Mouse (Mus musculus) spleen, adult 2 months (tissue): ENCODE data around the gene Srpx. TPM values are rescaled to one million over a fixed set of nuclear protein-coding genes. Genes with fewer than 3 reads are reported as not detected.

ENCODE experiments used
- DNase-seq, 2 experiments: peaks; one replicate each; pipeline versions ENCODE4 v3.0.0 to v3.0.0-alpha.2; 2012 to 2021; ENCODE audit warnings: low spot score in 2 of 2, low read depth in 1 of 2
- H3K27ac ChIP-seq: fragments of 200-500 bp; 2 replicates; pipeline ENCODE4 v1.5.1; 2012; ENCODE audit warnings: low read length, inconsistent platforms; ENCODE audit not compliant: insufficient read depth
- H3K27me3 ChIP-seq: fragments of 200-500 bp; 2 replicates; pipeline ENCODE4 v1.6.1; 2012; ENCODE audit warnings: mild to moderate bottlenecking, moderate library complexity, low read length, inconsistent platforms; ENCODE audit not compliant: control insufficient read depth, insufficient read depth
- H3K36me3 ChIP-seq: fragments of 200-500 bp; 2 replicates; pipeline ENCODE4 v1.6.1; 2012; ENCODE audit warnings: mild to moderate bottlenecking, low read length, inconsistent platforms; ENCODE audit not compliant: control insufficient read depth, insufficient read depth
- H3K4me1 ChIP-seq: fragments of 200-500 bp; 2 replicates; pipeline ENCODE4 v1.6.1; 2011; ENCODE audit warnings: inconsistent platforms; ENCODE audit not compliant: control insufficient read depth, insufficient read depth, insufficient read length
- H3K4me3 ChIP-seq: fragments of 200-500 bp; 2 replicates; pipeline ENCODE4 v1.5.1; 2011; ENCODE audit warnings: mild to moderate bottlenecking, inconsistent platforms; ENCODE audit not compliant: insufficient read depth, insufficient read length; ENCODE audit errors: extremely low read depth
- CTCF ChIP-seq: fragments of 200-500 bp; IDR thresholded peaks from 2 replicates; pipeline ENCODE4 v1.5.1; 2011; ENCODE audit warnings: mild to moderate bottlenecking, inconsistent platforms; ENCODE audit not compliant: insufficient read depth, insufficient read length, insufficient replicate concordance; ENCODE audit errors: extremely low read depth
- POLR2A ChIP-seq: fragments of 200-500 bp; IDR thresholded peaks from 2 replicates; pipeline ENCODE4 v1.6.1; 2011; ENCODE audit warnings: low read depth, low read length, inconsistent platforms
- WGBS: fragments of 180-500 bp; shearing (Covaris S2); methylation state at CpG from one replicate; pipeline ENCODE4 v1.1.7; 2018; 5-methylcytosine and 5-hydroxymethylcytosine counted together
- polyA plus RNA-seq: library from polyadenylated mRNA; depleted of rRNA; stranded (reverse); fragments of >200 nt; gene quantifications from 2 replicates; pipeline ENCODE4 v1.2.3, GENCODE M21; 2012; rRNA removed

Gene Srpx
- polyA plus RNA-seq, result 5.1 TPM in 2 replicates

DNA sequence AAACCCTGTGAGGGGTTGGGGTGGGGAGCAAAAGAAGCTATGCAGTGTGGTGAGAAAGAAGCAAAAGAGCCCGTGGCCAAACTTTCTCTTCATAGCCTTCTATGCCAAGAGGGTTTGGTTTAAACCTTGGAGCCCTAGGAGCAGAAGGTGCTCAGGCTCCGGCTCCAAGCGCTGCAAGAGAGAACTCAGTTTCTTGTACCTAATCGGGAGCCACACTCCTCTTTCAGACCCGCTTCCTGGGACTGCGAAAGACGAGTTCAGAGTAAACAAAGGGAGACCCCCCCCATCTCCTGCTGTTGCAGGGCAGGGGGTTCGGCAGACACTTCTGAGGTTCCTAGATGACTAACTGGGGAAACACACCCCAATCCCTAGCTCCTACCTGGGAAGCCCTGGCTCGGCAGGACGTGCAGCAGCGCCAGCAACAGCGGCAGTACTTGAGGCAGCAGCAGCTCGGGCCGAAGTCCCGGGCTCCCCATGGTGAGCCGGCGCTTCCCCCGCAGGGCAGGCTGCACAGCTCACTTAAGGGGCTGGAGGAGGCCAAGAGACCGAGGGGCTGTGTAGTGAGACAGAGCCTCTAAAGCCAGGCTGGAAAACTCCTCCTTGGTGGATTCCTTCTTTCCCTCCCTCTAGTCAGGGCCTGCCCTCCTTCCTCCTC is at the start of gene Srpx:
Gene Srpx (minus strand): TSS at position 645 of the 655 bp plus-strand sequence.
- TF ChIP-seq CTCF (no peak), POLR2A (no peak)
- Histone ChIP-seq H3K27ac (no peak within 1 kb of the TSS; the same call in 1 of the 2 replicates), H3K4me1 (no peaks in the 10 kb centered on the region), H3K27me3 (no peaks in the 10 kb centered on the region), H3K36me3 (no peaks in the 10 kb centered on the region), H3K4me3 (no peak within 1 kb of the TSS)
- DNase-seq, result no peak
- WGBS, result 34% methylated on average over 19 of the region's 19 CpGs

DNA sequence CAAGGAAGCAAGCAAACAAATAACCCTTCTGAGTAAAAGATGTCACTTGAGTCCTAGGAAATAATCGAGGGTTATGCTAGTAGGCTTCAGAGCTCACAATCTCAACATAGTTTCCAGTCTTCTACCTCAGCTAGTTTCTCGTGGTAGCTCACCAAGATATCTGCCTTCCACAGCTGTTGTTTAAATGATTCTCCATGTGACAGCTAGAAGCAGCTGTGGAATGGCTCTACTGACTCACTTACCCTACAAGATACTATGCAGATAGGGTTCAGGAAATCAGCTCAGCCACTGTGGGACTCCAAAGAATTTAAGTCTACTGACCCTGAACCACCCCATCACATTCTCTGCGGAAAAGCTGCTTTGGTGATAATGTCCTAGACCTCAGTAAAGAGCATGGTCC is 34.9 kb upstream of the Srpx start:
- Histone ChIP-seq H3K36me3 (no peaks in the 10 kb centered on the region), H3K4me1 (no peaks in the 10 kb centered on the region), H3K27ac (no peak overlapping the region), H3K4me3 (no peak overlapping the region), H3K27me3 (no peaks in the 10 kb centered on the region)
- no peak for DNase-seq
- 74% methylated on average over 3 of the region's 3 CpGs for WGBS
- TF ChIP-seq CTCF (no peak), POLR2A (no peak)

DNA sequence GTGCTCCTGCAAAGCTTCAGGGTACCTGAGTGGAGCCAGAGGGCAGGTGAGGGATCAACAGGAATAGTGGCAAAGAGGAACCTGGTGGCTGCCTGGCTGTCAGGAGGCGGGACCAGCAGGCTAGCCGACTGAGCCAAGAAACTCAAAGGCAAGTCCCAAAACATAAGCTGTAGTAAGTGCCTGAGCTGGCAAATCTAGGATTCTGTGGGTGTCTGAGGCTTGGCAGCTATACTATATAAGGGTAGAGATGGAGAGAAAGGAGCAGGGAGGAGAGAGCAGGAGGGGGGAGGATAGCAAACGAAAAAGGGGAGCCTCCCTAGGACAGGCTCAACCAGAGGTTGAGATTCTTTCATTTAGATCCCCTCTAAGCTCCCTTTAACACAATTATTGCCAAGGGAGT is 1.7 kb downstream of the Srpx start:
- Histone ChIP-seq H3K27me3 (no peaks in the 10 kb centered on the region), H3K4me1 (no peaks in the 10 kb centered on the region), H3K36me3 (no peaks in the 10 kb centered on the region), H3K4me3 (no peak overlapping the region), H3K27ac (no peak overlapping the region)
- DNase-seq, result no peak
- no peak for TF ChIP-seq CTCF
- no peak for TF ChIP-seq POLR2A
- 72% methylated on average over 3 of the region's 3 CpGs for WGBS

DNA sequence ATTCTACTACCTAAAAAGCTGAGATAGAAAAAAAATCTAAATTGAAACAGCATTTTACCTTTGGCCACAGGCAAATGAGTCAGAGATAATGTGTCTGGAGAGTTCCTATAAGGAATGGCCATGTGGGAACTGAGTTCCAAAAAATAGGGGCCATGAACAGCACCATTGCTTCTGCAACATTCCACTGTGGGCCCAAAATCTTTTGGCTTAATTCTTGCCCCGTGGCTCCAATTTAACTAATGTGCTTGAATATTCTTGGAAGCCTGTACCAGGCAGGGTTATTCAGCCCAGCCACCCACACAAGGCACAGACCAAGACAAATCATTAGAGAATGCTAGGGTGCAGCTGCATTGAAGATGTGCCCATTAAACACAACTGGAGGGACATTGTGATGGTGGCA is 6.8 kb downstream of the Srpx start:
- no peak for DNase-seq
- Histone ChIP-seq H3K4me3 (no peak overlapping the region), H3K27ac (no peak overlapping the region), H3K36me3 (no peaks in the 10 kb centered on the region), H3K27me3 (no peaks in the 10 kb centered on the region), H3K4me1 (no peaks in the 10 kb centered on the region)
- WGBS, result 50% methylated on average over 1 of the region's 1 CpGs
- TF ChIP-seq POLR2A, result no peak
- no peak for TF ChIP-seq CTCF

DNA sequence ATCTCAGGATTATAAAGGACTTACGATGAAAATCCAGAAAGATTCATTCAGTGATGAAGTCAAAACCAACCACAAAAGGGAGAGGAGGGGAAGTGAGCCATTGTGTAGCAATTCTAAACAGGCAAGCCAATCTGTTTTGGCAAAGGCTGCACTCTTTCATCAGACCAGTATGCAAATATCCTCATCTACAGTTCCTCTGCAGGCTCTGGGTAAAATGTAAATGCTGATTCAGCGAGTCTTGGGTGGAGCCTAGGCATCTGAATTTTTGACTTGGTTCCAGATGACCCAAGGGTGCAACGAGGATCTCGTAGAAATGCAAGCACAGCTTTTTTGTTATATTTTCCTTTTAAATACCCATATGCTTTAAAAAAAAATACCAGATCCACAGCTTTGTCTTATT is 9.0 kb downstream of the Srpx start:
- Histone ChIP-seq H3K27me3 (no peaks in the 10 kb centered on the region), H3K36me3 (no peaks in the 10 kb centered on the region), H3K4me3 (no peak overlapping the region), H3K4me1 (no peaks in the 10 kb centered on the region), H3K27ac (no peak overlapping the region)
- TF ChIP-seq CTCF (no peak), POLR2A (no peak)
- DNase-seq, result no peak
- 60% methylated on average over 4 of the region's 4 CpGs for WGBS

DNA sequence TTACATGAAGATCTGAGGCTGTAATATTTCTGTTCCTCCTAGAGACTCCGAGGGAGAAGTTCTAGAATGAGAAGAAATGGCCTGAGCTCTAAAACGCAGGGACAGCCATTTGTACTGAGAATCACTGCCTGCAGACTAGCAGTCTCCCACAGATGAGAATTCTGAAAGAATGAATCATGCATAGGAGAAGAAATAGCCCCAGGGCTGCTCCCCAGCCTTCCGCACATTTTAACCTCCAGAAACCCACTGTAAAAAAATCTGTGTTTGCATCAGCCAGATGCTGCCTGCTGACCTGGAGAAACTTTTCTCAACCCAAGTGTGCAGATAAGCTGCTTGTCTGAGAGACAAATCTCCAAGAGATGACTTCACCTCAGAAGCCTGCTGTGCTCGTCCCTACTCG is 12.0 kb downstream of the Srpx start:
- Histone ChIP-seq H3K27ac (no peak overlapping the region), H3K4me3 (no peak overlapping the region), H3K4me1 (no peaks in the 10 kb centered on the region), H3K36me3 (no peaks in the 10 kb centered on the region), H3K27me3 (no peaks in the 10 kb centered on the region)
- no peak for DNase-seq
- no peak for TF ChIP-seq CTCF
- no peak for TF ChIP-seq POLR2A
- 79% methylated on average over 5 of the region's 5 CpGs for WGBS

DNA sequence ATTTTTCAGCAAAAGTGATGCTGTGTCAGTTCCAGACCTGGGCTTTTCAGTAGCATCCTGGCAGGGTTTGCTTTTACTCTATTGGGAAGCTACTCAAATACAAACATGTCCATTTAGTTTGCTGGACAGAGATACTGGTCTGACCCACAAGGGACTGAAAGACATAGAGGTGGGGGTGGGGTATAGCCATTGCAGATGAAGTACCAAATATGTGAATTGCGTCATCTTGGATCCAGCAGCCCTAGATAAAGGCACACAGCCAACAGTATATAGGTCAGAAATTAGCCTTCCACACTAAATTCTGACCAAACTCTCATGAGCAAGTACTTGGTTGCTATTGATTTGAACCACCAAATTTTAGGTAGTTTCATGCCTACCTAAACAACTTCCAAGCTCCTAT is 14.8 kb downstream of the Srpx start:
- Histone ChIP-seq H3K36me3 (no peaks in the 10 kb centered on the region), H3K27me3 (no peaks in the 10 kb centered on the region), H3K4me1 (no peaks in the 10 kb centered on the region), H3K4me3 (no peak overlapping the region), H3K27ac (no peak overlapping the region)
- no peak for DNase-seq
- TF ChIP-seq CTCF, result no peak
- no peak for TF ChIP-seq POLR2A
- WGBS, result 68% methylated on average over 1 of the region's 1 CpGs
